Mouse (Mus musculus): Measurements from ENCODE around the gene Lats2. TPM values are rescaled to one million over a fixed set of nuclear protein-coding genes. Genes with fewer than 3 reads are reported as not detected.

The Lats2 gene
- polyA plus RNA-seq, 1 experiment from 2014 or later = 21.5 TPM

DNA sequence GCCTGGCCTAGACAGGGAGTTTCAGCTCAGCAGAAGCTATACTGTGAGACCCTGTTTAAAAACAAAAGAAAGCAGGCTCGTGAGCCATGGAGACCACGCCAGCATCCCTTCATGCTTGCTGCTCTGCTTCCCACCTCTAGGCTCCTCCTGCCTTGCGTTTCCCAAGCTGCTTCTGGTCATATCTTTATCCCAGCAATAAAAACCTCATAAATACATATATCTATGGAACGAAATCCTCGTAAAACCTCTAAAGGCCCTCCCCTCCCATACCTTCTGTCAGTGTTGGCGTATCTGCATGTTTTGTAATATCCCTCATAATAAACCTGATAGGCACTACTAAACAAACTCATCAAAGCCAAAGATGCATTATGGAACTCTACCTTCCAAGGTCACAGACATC, 71.5 kb downstream of the Lats2 start:
- H3K4me3 ChIP-seq (ENCODE audit: low read depth, low read length) = no peak overlapping the region
- WGBS = 88% methylated on average over 6 of the region's 6 CpGs
- no peaks in the 10 kb centered on the region for H3K9me3 ChIP-seq (ENCODE audit: control insufficient read depth, low read depth, low read length)
- H3K27me3 ChIP-seq (ENCODE audit: control insufficient read depth, insufficient read depth, low read length) = no peaks in the 10 kb centered on the region
- H3K9ac ChIP-seq (replicated peaks; ENCODE audit: low read depth, low read length) = no peak overlapping the region
- no peaks in the 10 kb centered on the region for H3K4me1 ChIP-seq (ENCODE audit: control insufficient read depth, insufficient read depth, low read length)
- peaks cover 12% of the 10 kb centered on the region for H3K36me3 ChIP-seq (ENCODE audit: control insufficient read depth, insufficient read depth, low read length)
- H3K4me2 ChIP-seq (replicated peaks; ENCODE audit: low read depth, low read length) = no peak overlapping the region
- no peak overlapping the region for H3K27ac ChIP-seq (ENCODE audit: low read length)
- ATAC-seq (ENCODE audit: insufficient number of reproducible peaks, insufficient read depth, low FRiP score, low read depth) = no peak

DNA sequence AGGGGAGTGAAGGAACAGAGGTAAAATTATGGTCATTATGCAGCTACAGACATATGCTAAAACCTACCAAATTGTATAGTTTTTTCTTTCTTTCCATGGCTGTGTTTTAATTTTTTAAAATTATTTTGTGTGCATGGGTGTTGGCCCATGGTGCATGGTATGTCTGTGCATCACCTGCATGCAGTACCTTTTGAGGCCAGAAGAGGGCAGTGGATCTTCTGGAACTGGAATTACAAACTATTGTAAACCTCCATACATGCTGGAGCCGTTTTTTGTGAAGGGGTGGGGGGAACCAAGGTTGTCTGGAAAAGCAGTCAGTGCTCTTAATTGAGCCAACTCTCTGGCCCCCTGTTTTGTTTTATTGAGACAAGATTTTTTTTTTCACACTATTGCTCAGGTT, 73.6 kb downstream of the Lats2 start:
- Histone ChIP-seq H3K27ac (ENCODE audit: low read length) (no peak overlapping the region), H3K9ac (replicated peaks; ENCODE audit: low read depth, low read length) (no peak overlapping the region), H3K36me3 (ENCODE audit: control insufficient read depth, insufficient read depth, low read length) (no peaks in the 10 kb centered on the region), H3K27me3 (ENCODE audit: control insufficient read depth, insufficient read depth, low read length) (no peaks in the 10 kb centered on the region), H3K9me3 (ENCODE audit: control insufficient read depth, low read depth, low read length) (no peaks in the 10 kb centered on the region), H3K4me1 (ENCODE audit: control insufficient read depth, insufficient read depth, low read length) (no peaks in the 10 kb centered on the region), H3K4me2 (replicated peaks; ENCODE audit: low read depth, low read length) (no peak overlapping the region), H3K4me3 (ENCODE audit: low read depth, low read length) (no peak overlapping the region)
- WGBS = 3% methylated on average over 1 of the region's 1 CpGs
- no peak for ATAC-seq (ENCODE audit: insufficient number of reproducible peaks, insufficient read depth, low FRiP score, low read depth)

DNA sequence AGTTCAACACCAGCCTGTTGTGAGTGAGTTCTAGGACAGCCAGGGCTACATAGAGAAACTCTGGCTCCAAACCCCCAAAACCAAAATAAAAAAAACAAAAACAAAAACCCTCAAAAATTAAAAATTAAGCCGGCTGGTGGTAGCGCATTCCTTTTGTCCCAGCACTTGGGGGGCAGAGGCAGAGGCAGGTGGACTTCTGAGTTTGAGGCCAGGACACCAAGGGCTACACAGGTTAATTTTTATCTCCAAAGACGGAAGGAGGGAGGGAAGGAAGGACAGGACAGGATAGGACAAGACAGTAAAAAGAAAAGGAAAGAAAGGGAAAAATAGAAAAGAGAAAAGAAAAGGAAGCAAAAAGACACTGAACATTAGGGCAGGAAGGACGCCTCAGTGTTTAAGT, 75.4 kb downstream of the Lats2 start:
- H3K9me3 ChIP-seq (ENCODE audit: control insufficient read depth, low read depth, low read length) = no peaks in the 10 kb centered on the region
- H3K36me3 ChIP-seq (ENCODE audit: control insufficient read depth, insufficient read depth, low read length) = no peaks in the 10 kb centered on the region
- WGBS = 91% methylated on average over 4 of the region's 4 CpGs
- no peaks in the 10 kb centered on the region for H3K4me1 ChIP-seq (ENCODE audit: control insufficient read depth, insufficient read depth, low read length)
- no peak for ATAC-seq (ENCODE audit: insufficient number of reproducible peaks, insufficient read depth, low FRiP score, low read depth)
- no peak overlapping the region for H3K9ac ChIP-seq (replicated peaks; ENCODE audit: low read depth, low read length)
- H3K27ac ChIP-seq (ENCODE audit: low read length) = no peak overlapping the region
- no peak overlapping the region for H3K4me2 ChIP-seq (replicated peaks; ENCODE audit: low read depth, low read length)
- no peak overlapping the region for H3K4me3 ChIP-seq (ENCODE audit: low read depth, low read length)
- no peaks in the 10 kb centered on the region for H3K27me3 ChIP-seq (ENCODE audit: control insufficient read depth, insufficient read depth, low read length)

DNA sequence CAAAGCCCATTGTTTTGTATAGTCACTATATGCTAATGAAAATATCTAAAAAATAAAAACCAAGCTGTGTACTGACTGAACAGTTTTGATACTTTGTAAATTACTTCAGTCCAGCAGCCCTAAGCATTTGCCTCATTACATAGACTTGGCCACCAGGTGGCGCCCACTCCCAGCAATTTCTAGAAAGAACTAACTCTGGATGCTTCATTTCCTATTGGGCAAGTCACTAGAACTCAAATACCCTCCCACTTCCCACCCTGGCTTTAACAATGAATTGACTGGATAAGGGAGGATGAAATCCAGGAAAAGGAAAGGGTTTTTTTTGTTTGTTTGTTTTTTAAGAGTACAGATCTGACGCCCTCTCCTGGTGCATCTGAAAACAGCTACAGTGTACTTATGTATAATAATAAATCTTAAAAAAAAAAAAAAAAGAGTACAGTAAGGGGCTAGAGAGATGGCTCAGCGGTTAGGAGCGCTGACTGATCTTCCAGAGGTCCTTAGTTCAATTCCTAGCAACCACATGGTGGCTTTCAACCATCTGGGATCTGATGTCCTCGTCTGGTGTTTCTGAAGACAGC, 78.1 kb downstream of the Lats2 start:
- 38% methylated on average over 5 of the region's 5 CpGs for WGBS

DNA sequence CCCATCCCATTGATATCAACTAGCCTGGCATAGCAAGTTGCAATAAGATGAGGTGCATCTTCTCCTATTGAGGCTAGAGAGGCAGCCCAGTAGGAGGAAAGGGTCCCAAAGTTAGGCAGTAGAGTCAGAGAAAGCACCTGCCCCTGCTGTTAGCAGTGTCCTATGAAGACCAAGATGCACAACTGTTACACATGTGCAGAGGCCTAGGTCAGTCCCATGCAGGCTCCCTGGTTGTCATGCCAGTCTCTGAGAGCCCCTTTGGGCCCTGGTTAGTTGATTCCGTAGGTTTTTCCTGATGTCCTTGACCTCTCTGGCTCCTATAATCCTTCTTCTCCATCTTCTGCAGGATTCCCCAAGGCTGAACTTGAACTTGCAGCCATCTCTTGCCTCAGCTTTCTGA, 78.7 kb downstream of the Lats2 start:
- ATAC-seq (ENCODE audit: insufficient number of reproducible peaks, insufficient read depth, low FRiP score, low read depth) = no peak

More for the DNA sequence above, 78.1 kb downstream of the Lats2 start:
- Histone ChIP-seq H3K9ac (replicated peaks; ENCODE audit: low read depth, low read length) (no peak overlapping the region), H3K27ac (ENCODE audit: low read length) (no peak overlapping the region), H3K4me2 (replicated peaks; ENCODE audit: low read depth, low read length) (no peak overlapping the region), H3K4me1 (ENCODE audit: control insufficient read depth, insufficient read depth, low read length) (no peaks in the 10 kb centered on the region), H3K9me3 (ENCODE audit: control insufficient read depth, low read depth, low read length) (no peaks in the 10 kb centered on the region), H3K27me3 (ENCODE audit: control insufficient read depth, insufficient read depth, low read length) (no peaks in the 10 kb centered on the region), H3K36me3 (ENCODE audit: control insufficient read depth, insufficient read depth, low read length) (no peaks in the 10 kb centered on the region), H3K4me3 (ENCODE audit: low read depth, low read length) (no peak overlapping the region)
- peak; percentile 18; the same call in 1 of the 2 replicates for ATAC-seq (ENCODE audit: insufficient number of reproducible peaks, insufficient read depth, low FRiP score, low read depth)

DNA sequence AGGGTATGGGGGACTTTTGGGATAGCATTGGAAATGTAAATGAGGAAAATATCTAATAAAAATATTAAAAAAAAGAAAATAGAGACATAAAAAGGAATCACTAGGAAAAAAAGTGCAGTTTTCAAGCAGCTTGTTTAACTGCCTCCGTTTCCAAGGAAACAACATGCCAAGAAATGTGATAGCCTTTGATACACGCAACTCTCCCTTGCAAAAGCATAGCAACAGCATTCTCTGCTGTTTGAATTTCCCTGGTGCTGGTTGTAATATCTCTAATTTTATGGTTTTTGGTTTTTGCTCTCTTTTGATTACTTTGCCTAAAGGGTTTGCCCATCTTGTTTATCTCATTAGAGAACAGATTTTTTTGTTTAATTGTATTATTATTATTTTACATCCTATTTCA, 82.7 kb downstream of the Lats2 start:
- no peak overlapping the region for H3K4me2 ChIP-seq (replicated peaks; ENCODE audit: low read depth, low read length)
- no peak overlapping the region for H3K9ac ChIP-seq (replicated peaks; ENCODE audit: low read depth, low read length)
- ATAC-seq (ENCODE audit: insufficient number of reproducible peaks, insufficient read depth, low FRiP score, low read depth) = no peak
- no peaks in the 10 kb centered on the region for H3K27me3 ChIP-seq (ENCODE audit: control insufficient read depth, insufficient read depth, low read length)
- WGBS = 50% methylated on average over 2 of the region's 2 CpGs
- no peak overlapping the region for H3K27ac ChIP-seq (ENCODE audit: low read length)
- no peaks in the 10 kb centered on the region for H3K36me3 ChIP-seq (ENCODE audit: control insufficient read depth, insufficient read depth, low read length)
- no peaks in the 10 kb centered on the region for H3K9me3 ChIP-seq (ENCODE audit: control insufficient read depth, low read depth, low read length)
- no peak overlapping the region for H3K4me3 ChIP-seq (ENCODE audit: low read depth, low read length)
- no peaks in the 10 kb centered on the region for H3K4me1 ChIP-seq (ENCODE audit: control insufficient read depth, insufficient read depth, low read length)

More for the DNA sequence above, 78.7 kb downstream of the Lats2 start:
- H3K4me2 ChIP-seq (replicated peaks; ENCODE audit: low read depth, low read length) = no peak overlapping the region
- H3K9me3 ChIP-seq (ENCODE audit: control insufficient read depth, low read depth, low read length) = no peaks in the 10 kb centered on the region
- WGBS = 30% methylated on average over 1 of the region's 1 CpGs
- no peaks in the 10 kb centered on the region for H3K4me1 ChIP-seq (ENCODE audit: control insufficient read depth, insufficient read depth, low read length)
- H3K27me3 ChIP-seq (ENCODE audit: control insufficient read depth, insufficient read depth, low read length) = no peaks in the 10 kb centered on the region
- no peak overlapping the region for H3K9ac ChIP-seq (replicated peaks; ENCODE audit: low read depth, low read length)
- H3K4me3 ChIP-seq (ENCODE audit: low read depth, low read length) = no peak overlapping the region
- H3K36me3 ChIP-seq (ENCODE audit: control insufficient read depth, insufficient read depth, low read length) = no peaks in the 10 kb centered on the region
- no peak overlapping the region for H3K27ac ChIP-seq (ENCODE audit: low read length)

DNA sequence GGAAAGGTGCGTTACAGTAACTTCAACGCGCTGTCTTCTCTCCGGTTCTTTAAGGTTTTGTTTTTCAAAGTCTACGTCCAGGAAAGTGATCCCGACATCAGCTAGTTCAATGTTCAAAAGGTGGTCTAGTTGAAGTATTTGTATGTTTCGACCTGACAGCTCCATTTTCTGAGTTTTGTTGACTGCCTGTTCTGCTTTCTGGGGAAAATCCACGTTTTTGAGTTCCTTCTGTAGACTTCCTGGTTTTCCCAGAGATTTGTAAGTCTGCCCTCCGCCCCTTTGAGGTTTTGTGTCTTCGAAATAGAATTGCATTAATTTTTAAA, 92.6 kb downstream of the Lats2 start:
- peak overlapping the region; percentile 90; the same call in 1 of the 2 replicates for H3K27ac ChIP-seq (ENCODE audit: low read length)
- ATAC-seq (ENCODE audit: insufficient number of reproducible peaks, insufficient read depth, low FRiP score, low read depth) = no peak
- no peaks in the 10 kb centered on the region for H3K27me3 ChIP-seq (ENCODE audit: control insufficient read depth, insufficient read depth, low read length)
- 11% methylated on average over 10 of the region's 10 CpGs for WGBS
- peak overlapping the region; percentile 59 for H3K4me2 ChIP-seq (replicated peaks; ENCODE audit: low read depth, low read length)
- H3K4me1 ChIP-seq (ENCODE audit: control insufficient read depth, insufficient read depth, low read length) = peaks cover 6% of the 10 kb centered on the region; the same call in 1 of the 2 replicates
- no peaks in the 10 kb centered on the region for H3K36me3 ChIP-seq (ENCODE audit: control insufficient read depth, insufficient read depth, low read length)
- peak overlapping the region; percentile 86 for H3K4me3 ChIP-seq (ENCODE audit: low read depth, low read length)
- H3K9ac ChIP-seq (replicated peaks; ENCODE audit: low read depth, low read length) = peak overlapping the region; percentile 91
- no peaks in the 10 kb centered on the region for H3K9me3 ChIP-seq (ENCODE audit: control insufficient read depth, low read depth, low read length)

DNA sequence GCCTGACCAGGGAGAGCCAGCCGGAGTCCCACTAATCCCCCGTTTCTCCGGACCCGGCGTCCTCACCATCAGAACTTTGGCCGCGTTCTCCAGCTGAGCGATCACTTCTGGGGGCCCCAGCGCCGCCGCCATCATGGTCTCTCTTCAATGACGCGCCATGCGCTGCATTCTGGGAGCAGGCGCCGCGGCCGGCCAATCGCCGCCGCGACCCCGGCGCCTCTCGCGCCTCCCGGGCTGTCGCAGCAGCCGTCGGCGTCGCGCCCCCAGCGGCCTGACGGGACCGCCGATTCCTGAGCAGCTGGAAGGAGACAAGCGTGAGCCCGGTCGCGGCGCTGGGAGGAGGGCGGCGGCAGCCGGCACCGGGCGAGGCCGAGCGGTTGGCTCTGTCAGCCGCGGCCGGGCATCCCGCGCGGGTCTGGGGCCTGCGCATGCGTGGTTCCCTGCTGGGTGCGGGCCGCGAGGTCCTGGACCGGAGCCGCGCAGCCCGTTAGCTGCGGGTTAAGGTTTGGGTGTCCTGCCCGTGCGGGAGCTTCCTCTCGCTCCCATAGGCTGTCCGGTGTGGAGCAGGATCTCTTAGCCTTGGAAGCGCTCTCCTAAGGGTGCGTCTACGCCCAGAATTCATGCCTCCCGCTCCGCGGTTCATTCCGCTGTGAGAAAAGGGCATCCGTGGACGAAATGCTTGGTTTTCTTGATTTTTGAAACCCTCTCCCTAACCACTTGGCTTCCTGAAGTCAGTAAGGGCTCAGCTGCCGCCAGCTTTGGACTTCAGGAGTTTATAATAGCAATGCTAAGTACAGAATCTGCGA, 93.2 kb downstream of the Lats2 start, which contains the start of gene Xpo4:
Gene Xpo4 (minus strand): TSS at position 609 of the 806 bp plus-strand sequence.
- Histone ChIP-seq H3K4me2 (replicated peaks; ENCODE audit: low read depth, low read length) (peak within 1 kb of the TSS; percentile 59), H3K4me1 (ENCODE audit: control insufficient read depth, insufficient read depth, low read length) (peaks cover 6% of the 10 kb centered on the region; the same call in 1 of the 2 replicates), H3K9ac (replicated peaks; ENCODE audit: low read depth, low read length) (peak within 1 kb of the TSS; percentile 91), H3K9me3 (ENCODE audit: control insufficient read depth, low read depth, low read length) (no peaks in the 10 kb centered on the region), H3K4me3 (ENCODE audit: low read depth, low read length) (peak within 1 kb of the TSS; percentile 86), H3K27me3 (ENCODE audit: control insufficient read depth, insufficient read depth, low read length) (no peaks in the 10 kb centered on the region), H3K36me3 (ENCODE audit: control insufficient read depth, insufficient read depth, low read length) (no peaks in the 10 kb centered on the region), H3K27ac (ENCODE audit: low read length) (peak within 1 kb of the TSS; percentile 90)
- WGBS = under 1% methylated on average over 79 of the region's 80 CpGs
- peak; percentile 93 for ATAC-seq (ENCODE audit: insufficient number of reproducible peaks, insufficient read depth, low FRiP score, low read depth)
